Mouse (Mus musculus): ENCODE results near the gene Adora1. TPM values are rescaled to one million over a fixed set of nuclear protein-coding genes. Genes with fewer than 3 reads are reported as not detected.

Adora1 gene
- 10.2 and 10.5 TPM in 2 replicates for polyA plus RNA-seq (2012; rRNA removed)

GRCm38 (mm10) chr1:134235391-134235921 is at the start of gene Adora1:
Gene Adora1, minus strand, starts transcription at chr1:134235431.

DNA sequence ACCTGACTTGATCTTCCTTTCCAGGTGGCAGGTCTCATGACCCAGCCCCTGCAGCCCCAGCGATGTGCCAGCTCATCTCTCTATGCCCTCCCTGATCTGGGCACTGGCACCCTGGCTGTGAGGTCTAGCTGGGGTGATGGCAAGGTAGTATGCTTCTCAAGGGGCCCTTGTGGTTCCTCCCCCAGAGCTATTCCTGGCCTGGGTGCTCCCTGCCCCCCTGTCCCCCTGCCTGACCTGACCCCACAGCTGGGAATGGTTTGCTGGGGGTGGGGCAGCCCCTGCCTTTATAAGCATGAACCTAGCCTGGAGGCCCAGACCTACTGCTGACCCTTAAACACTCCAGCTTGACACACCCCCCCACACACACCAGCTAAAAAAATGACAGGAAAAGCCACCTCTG is 42.1 kb downstream of the Adora1 start, which contains the start of gene Mybph:
TSS of gene Mybph (plus strand) at position 323 of the 400 bp plus-strand sequence.

GRCm38 (mm10) chr1:134182025-134182424 is 53.2 kb downstream of the Adora1 start, which contains the start of gene Chil1:
Gene Chil1, plus strand, starts transcription at chr1:134182176.

Other genes starting within 250 kb of the Adora1 start
- gene Fmod, start 198.2 kb downstream of the Adora1 start, polyA plus RNA-seq (2012; rRNA removed) = 1.8 and 2.7 TPM in 2 replicates
- 54.6 and 60.1 TPM in 2 replicates for gene Btg2, start 156.3 kb downstream of the Adora1 start, polyA plus RNA-seq (2012; rRNA removed)
- 36.1 and 38.3 TPM in 2 replicates for gene Chit1, start 124.2 kb downstream of the Adora1 start, polyA plus RNA-seq (2012; rRNA removed)
- gene Chil1, start 53.3 kb downstream of the Adora1 start, polyA plus RNA-seq (2012; rRNA removed) = 0.87 and 2.3 TPM in 2 replicates
- 1.3 and 2.8 TPM in 2 replicates for gene Mybph, start 42.0 kb downstream of the Adora1 start, polyA plus RNA-seq (2012; rRNA removed)
- 0.51 and 1.1 TPM in 2 replicates for gene Myog, start 54.6 kb upstream of the Adora1 start, polyA plus RNA-seq (2012; rRNA removed)
- 3.7 and 3.8 TPM in 2 replicates for gene Ppfia4, start 97.5 kb upstream of the Adora1 start, polyA plus RNA-seq (2012; rRNA removed)
- 44.1 and 52.2 TPM in 2 replicates for gene Tmem183a, start 126.5 kb upstream of the Adora1 start, polyA plus RNA-seq (2012; rRNA removed)
- gene 4933406M09Rik, start 150.5 kb upstream of the Adora1 start, polyA plus RNA-seq (2012; rRNA removed) = not detected in 2 replicates
- gene Cyb5r1, start 170.1 kb upstream of the Adora1 start, polyA plus RNA-seq (2012; rRNA removed) = 21.6 and 23.2 TPM in 2 replicates
- 78.1 and 112 TPM in 2 replicates for gene Adipor1, start 179.9 kb upstream of the Adora1 start, polyA plus RNA-seq (2012; rRNA removed)
- 1.1 and 1.4 TPM in 2 replicates for gene Klhl12, start 220.1 kb upstream of the Adora1 start, polyA plus RNA-seq (2012; rRNA removed)